Mouse (Mus musculus) fat pad, adult 2 months (tissue): ENCODE data around the gene Kpna3.
"Not testable (repeated sequence)": the region's sequence is repeated elsewhere in the genome, so short reads cannot be mapped to it uniquely, and the experiment has no call there.

Source experiments
- DNase-seq: peaks from one replicate; pipeline ENCODE4 v3.0.0-alpha.2; 2011; ENCODE audit warnings: low read depth, low spot score; ENCODE audit errors: extremely low read depth

The Kpna3 gene

DNA sequence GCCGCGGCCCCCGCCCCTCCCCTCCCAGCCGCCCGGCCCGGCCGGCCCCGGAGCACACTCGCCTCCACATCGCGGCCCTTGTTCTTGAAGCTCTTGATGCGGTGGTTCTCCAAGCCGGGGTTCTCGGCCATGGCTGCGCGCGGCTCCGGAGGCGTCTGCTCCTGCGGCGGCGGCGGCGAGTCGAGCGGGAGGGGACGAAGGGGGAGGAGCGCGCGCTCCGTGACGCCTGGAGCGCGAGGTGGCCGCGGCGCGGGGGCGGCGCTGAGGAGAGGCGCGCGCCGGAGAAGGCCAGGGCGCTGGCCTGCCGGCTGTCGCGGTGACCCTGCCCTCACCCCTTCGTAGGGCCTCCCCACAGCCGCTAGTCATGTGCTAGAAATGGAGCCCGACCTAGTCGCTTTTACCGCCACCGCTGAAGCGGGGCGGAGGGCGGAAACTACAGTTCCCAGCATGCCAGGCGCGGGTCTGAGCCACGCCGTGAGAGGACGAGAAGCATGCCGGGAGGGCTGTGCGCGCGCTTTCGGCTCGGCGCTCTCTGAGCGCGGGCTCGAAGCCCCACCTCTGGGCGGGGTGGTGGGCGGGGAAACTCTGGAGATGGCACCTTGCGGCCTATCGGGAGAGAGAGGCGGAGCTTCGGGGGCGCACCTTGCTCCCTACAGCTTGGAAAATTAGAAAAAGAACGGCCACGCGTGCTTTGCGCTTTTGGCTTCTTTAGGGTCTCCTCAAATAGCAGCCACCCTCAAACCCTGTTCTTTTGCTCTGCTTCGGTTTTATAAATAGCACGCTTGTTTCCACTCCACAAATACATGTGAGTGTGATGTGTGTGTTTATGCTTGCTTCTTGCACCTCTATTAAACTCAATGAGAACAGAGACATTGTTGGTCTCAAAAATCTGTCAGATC, at the start of gene Kpna3:
Gene Kpna3, minus strand, starts transcription at position 214 of the 899 bp plus-strand sequence.
- DNase-seq = peak; percentile 69

DNA sequence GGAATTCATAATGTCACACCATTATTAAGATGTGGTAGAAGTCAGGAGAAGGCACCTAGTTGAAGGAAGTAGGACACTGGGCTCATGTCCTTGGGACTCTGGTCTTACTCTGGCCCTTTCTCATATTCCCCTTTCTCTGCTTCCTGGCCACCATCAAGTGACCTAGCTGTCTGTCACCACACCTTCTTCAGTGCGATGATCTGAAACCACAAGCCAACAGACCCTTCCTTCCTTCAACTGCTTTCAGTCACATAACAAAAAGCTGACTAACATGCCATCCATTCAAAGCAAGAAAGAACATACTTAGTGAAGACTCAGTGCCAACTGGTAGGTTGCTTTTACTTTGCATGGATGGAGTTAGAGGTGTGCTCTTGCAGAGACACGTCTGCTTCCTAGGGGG, 20.7 kb upstream of the Kpna3 start:
- DNase-seq = no peak

GRCm38 (mm10) chr14:61457468-61457867, 17.8 kb upstream of the Kpna3 start:
- no peak for DNase-seq

DNA sequence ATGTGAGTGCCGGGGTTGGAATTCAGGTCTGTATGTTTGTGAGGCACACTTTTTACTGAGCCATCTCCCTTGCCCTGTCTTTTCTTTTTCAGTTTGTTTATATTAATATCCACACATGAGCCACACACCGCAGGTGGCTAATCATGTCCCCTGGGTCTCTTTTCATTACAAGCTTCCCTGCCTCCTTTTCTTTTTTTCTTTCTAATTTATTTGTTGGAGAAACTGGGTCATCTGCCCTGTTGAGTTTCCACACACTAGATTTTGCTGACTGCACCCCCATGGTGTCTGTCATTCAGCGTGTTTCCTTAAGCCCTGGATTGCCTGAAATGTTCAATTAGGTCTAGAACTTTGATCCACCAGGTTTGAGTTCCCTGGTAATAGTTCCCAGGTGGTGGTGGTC, 15.9 kb upstream of the Kpna3 start:
- no peak for DNase-seq

DNA sequence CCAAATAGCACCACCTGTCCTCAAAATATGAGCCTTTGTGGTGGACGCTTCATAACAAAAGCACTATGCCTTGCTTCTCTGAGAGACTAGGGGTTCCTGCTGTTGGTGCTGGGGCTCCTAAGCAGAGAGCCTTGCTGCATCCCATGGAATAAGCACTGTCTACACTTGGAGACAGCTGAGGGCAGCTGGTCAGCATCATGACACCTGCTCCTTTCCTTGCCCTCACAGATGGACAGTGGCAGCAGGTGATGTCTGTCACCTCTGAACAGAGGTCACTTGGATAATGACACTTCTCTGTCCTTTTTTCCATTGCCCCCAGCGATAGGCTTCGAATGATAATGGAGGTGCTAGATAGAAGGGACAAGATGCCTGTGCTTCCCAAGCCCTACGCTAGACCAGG, 13.4 kb upstream of the Kpna3 start:
- DNase-seq = no peak

- no peak for DNase-seq
Observed at GRCm38 (mm10) chr14:61452481-61452880, 12.8 kb upstream of the Kpna3 start.

- no peak for DNase-seq
Observed at GRCm38 (mm10) chr14:61447775-61448174, 8.1 kb upstream of the Kpna3 start.

DNA sequence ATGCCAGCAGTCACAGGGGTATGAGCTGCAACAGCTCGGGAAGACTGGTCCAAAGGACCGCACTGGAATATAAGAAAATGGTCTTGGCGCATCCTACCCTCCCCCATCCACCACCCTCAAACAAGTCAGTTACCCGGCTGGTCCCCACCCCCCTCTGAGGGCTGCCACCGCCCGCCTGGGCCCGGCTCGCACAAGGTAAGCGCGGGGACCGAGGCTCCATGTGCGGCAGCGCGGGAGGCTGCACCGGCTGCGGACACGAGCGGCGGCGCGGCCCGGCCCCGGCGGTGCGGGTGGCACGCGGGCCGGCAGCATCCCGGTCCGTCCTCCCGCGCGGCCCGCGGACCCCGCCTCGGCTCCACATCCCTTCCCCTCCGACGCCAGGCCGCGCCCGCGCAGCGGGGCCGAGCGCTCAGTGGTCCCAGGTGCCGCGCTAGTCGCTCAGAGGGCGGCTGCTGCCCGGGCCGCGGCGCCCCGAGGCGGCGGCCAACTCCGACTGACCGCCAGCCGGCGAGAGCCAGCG, 473 bp downstream of the Kpna3 start:
- DNase-seq = no peak

DNA sequence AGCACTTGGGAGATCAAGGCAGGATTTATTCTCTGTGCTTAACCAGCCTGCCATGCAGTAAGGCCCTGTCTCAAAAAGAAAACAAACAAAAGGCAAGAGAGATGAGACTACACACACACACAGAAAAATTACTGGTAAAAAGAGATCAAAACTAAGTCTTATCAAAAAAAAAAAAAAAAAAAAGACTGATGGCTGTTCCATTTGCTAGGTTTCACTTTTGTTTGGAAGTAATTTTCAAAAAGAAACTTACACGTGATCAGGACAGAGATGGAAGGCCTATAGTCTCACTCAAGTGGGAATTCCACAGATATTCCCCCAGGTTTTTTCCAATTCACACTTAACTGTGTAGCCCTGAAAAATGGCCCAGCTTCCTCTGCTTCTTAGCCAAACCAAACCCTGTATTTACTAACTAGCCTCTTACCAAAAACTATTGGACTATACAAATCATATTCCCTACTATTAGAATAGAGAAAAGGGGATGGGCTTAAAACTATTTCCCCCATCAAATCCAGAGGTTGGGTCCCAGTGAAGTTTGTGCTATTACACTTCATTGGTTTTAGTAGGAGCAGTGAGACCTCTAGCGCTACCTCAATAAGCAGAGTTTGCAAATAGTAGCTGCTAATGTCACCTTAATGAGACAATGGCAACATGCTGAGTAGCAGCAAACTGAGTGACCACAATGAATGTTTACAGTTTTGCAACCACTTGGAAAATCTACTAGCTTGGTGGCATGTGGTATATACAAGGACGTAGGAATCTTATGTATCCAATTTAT, 1.3 kb downstream of the Kpna3 start:
- DNase-seq = no peak

DNA sequence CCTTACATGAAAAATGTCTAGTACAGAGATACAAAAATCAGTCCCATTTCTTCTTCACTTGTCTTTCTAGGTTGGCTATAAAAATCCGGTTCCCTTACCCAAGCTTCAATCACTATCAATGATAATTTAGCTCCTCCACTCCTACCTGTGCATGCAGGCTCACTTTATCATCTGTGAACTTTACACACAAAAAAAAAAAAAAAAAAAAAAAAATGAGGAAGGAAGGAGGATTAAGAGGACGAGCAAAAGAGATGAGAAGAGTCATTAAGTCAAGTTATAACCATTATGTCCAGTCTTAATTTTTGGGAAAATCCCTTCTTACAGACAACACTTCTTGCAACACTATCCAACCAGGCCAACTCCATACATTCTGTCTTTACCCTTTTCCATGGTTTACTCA, 2.8 kb downstream of the Kpna3 start:
- DNase-seq = no peak

DNA sequence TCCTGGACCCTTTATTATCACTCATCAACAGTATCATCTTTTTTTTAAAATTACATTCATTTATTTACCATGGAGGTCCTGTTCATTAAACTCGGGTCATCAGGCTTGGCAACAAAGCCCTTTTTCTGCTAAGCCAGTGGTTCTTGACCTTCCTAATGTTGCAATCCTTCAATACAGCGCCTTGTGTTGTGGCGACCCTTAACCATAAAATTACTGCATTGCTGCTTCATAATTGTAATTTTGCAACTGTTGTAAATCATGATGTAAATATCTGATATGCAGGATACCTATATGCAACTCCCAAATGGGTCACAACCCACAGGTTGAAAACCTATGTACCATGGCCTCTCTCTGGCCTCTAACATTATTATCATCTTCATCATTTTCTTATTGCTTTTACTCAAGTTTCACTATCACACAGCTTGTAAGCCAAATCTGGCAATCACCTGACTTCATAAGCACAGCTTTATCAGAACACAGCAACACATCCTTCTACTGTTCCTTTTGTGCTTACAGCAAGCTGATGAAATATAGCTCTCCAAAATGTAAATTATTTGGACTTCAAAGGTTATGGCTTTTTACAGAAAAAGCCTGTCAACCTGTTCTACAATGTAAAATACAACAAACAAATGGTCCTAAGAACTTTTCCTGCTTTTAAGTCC, 11.4 kb downstream of the Kpna3 start:
- no peak for DNase-seq

DNA sequence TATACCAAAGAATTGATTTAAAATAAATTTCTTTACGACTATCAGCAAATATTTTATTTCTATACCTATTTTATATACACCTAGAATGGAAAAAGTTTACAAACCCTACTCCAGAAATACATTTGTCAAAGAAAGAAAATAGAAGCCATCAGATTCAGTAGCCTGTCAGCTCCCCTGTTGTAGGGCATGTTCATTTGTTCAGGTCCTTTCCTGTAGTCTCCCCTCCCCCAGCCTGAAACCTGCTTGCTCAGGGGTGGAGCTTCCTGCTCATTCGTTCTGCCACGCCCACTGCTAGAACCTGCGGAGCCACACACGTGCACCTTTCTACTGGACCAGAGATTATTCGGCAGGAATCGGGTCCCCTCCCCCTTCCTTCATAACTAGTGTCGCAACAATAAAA, 12.6 kb downstream of the Kpna3 start:
- DNase-seq = not testable (repeated sequence)

DNA sequence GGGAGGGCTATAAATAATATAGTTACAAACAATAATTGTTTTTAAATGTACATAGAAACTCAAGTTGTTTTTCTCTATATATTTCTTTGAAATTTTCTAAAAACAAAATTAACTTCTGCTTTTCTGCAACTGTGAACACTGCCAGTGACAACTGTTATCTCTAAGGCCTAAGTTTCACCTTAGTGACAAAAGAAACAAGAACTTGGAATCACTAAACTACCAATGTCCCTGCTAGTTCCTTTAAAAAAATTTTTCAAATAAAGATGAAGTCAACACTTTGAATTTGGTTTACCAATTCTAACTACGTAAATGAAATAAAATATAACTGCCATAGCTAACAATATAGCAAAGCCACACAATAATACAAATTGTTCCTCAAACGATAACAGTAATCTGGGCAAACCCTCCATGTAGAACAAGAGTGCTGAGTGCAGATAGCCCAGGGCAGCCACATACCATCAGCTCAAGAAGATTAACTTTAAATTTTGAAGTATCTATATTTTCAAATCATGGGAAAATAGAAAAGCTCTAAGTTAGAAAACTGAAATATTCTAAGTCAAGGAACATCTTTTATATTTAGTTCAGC, 14.5 kb downstream of the Kpna3 start:
- DNase-seq = no peak

- DNase-seq = no peak
Observed at GRCm38 (mm10) chr14:61415719-61416118, 24.0 kb downstream of the Kpna3 start.

DNA sequence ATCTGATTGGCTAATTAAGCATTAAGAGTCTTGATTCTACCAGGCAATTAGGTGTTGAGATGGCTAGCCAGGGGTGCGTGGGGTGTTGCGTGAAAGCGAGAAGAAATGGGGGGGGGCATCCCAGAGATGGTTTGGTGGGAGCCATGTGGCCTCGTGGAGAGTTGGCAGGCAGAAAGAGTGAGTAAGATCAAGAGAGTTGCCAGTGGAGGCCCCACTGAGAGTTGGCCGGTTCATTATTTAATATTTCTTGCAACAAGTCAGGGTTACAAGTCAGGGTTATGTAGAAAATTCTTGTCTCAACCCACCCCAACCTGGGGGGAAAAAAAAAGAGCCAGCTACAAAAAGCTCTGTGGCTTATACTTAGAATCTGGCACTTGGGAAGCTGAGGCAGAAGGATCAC, 24.4 kb downstream of the Kpna3 start:
- no peak for DNase-seq

- peak; percentile 54 for DNase-seq
Observed at GRCm38 (mm10) chr14:61414808-61415207, 24.9 kb downstream of the Kpna3 start.

- DNase-seq = no peak
Observed at GRCm38 (mm10) chr14:61414199-61414598, 25.5 kb downstream of the Kpna3 start.

DNA sequence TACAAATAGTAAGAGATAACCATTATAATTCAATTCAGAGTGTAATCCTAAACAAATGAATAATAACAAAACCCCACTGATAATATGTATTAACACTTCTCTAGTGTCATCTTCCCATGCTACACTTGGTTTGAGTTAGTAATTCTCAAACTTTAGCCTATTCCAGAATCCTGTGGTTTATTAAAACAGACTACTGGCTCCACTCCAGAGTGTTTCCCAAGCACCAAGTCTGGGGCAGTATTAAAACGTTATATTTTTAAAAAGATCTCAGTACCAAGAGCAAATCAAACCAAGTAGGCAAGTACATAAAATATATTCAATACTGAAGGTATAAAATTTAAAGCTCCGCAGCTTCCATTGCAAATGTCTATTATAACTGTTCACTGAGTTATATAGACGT, 26.0 kb downstream of the Kpna3 start:
- DNase-seq = no peak

DNA sequence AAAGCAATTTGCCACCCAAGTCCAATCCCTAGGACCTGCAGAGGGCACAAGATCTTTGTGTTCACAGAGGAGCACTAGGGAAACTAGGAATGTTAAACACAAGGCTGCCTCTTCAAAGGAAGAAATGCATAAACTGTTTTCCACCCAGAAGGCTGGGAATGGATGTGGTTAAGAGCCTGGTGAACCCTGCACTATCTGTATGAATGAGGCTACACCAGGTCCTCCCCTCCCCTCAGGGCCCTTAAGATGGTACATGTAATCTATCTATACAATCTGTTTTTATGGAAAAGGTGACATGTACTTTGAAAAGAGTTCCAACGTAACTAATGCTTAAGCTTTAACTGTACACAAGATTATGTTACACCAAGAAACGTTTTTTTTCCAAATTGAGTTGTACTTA, 29.7 kb downstream of the Kpna3 start:
- no peak for DNase-seq

- no peak for DNase-seq
Observed at GRCm38 (mm10) chr14:61407055-61407454, 32.6 kb downstream of the Kpna3 start.

DNA sequence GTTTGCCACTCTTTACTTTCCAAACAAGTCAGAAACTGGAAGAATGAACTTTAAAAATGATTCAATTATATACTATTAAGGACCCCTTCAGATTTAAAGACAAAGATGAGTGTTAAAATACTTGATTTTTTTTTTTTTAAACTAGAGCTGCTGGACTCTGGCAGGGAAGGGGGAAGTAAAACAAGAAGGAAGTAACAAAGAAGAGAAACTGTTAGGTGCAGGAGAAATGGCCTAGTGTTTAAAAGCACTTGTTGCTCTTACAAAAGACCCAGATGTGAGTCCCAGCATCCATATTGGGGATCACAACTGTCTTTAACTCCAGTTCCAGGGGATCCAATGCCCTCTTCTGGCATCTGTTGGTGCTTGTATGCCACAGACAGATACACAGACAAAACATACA, 33.9 kb downstream of the Kpna3 start:
- DNase-seq = no peak
